Mouse (Mus musculus): ENCODE data around the gene Platr17. TPM values are rescaled to one million over a fixed set of nuclear protein-coding genes. Genes with fewer than 3 reads are reported as not detected.
A peak's percentile ranks its signal among the peaks of the same experiment; 100 is the strongest.
"Not testable (repeated sequence)": the region's sequence is repeated elsewhere in the genome, so short reads cannot be mapped to it uniquely, and the experiment has no call there.

Platr17 gene
- polyA plus RNA-seq, 1 experiment from 2014 or later: 0.38 TPM

DNA sequence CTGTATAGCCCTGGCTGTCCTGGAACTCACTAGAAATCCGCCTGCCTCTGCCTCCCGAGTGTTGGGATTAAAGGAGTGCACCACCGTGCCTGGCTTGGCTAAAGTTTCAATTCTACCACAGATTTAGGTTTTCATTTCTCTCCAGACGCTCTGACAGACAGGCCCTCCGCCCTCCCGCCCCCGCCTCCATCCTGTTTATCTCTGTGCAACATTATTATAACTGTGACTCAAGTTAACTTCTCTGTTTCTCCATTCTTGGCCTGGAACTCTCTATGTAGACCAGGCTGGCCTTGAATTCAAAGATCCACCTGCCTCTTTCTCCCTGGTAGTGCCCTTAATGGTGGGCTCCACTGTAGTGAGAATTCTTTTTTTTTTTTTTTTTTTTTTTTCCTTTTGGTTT is 2.4 kb upstream of the Platr17 start:
- ATAC-seq (ENCODE audit: insufficient read depth): no peak
- no peaks in the 10 kb centered on the region for H3K36me3 ChIP-seq (replicated peaks)
- H3K4me1 ChIP-seq (replicated peaks): peaks cover 75% of the 10 kb centered on the region
- H3K27ac ChIP-seq (replicated peaks): peak overlapping the region; percentile 67
- no peaks in the 10 kb centered on the region for H3K9me3 ChIP-seq (replicated peaks)
- H3K4me3 ChIP-seq (replicated peaks): no peak overlapping the region
- no peak overlapping the region for H3K9ac ChIP-seq
- peak overlapping the region; percentile 41 for H3K4me2 ChIP-seq
- H3K27me3 ChIP-seq: no peaks in the 10 kb centered on the region
- 22% methylated on average over 7 of the region's 7 CpGs for WGBS (ENCODE audit: insufficient replicate concordance)

DNA sequence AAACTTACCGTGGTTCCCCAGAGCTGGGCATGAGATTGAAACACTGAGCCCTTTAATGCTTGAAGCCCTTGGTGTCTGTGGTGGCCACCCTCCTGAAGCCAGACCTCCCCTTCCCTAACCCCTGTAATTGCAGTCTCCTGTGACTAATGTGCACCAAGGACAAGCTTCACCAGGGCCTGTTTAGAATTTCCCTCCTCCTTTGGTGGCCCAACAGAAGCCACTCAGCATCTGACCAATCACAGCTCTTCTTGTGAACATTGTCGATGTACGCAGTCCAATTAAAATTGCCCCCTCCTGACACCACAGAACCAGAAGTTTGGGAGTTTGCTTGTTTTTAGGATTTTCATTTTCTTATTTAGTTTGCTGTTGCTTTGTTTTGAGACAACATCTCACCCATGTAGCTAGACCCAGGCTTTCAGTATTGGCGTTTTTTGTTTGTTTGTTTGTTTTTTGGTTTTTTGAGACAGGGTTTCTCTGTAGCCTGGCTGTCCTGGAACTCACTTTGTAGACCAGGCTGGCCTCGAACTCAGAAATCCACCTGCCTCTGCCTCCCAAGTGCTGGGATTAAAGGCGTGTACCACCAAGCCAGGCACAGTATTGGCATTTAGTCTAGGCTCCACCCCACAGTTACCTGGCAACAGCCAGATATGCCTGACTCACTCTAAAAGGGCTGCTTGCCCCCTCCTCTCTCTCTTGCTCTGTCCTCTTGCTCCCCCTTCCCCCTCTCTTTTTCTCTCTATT is 854 bp upstream of the Platr17 start:
- WGBS (ENCODE audit: insufficient replicate concordance): 58% methylated on average over 6 of the region's 6 CpGs
- H3K9ac ChIP-seq; H3K9me3 ChIP-seq (replicated peaks); H3K4me3 ChIP-seq (replicated peaks); H3K36me3 ChIP-seq (replicated peaks); H3K4me2 ChIP-seq; ATAC-seq (ENCODE audit: insufficient read depth); H3K27me3 ChIP-seq: not testable (repeated sequence)
- peaks cover 75% of the 10 kb centered on the region for H3K4me1 ChIP-seq (replicated peaks)
- peak overlapping the region; percentile 67; the same call in 1 of the 2 replicates for H3K27ac ChIP-seq (replicated peaks)

DNA sequence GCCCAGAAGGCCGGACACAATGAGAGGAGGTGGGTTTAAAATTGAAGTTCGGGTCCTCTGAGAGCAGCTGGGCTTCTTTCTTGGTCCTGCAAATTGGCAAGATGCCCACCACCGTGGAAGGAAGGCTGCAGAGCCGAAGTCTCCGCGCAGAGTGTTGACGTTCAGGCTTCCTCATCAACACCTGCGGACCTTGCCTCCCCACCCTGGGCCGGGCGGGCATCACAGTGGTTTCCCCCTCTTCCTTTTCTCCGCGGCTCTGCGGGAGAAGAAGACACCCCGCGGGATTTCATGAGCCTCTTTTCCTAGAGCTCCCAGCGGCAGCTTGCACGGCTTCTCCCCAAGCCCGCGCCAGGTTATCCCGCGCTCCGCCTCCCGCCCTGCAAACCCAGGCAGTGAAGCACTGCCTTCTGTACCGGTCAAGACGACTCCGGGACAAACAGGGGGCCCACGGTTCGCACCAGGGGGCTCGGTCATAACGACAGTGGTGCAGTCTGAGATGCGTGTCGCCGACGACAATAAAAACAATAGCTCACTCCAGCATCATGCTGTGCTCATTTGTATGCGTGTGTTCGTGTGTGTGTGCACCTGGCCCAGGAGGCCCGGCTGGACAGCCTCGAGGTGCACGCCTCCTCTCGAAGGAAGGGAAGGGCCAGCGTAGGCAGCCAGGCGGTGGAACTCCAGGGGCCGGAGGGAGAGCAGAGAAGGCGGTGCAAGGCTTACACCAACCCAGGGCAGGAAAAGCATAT is 3.6 kb downstream of the Platr17 start:
- no peaks in the 10 kb centered on the region for H3K9me3 ChIP-seq (replicated peaks)
- H3K9ac ChIP-seq: peak overlapping the region; percentile 89
- no peaks in the 10 kb centered on the region for H3K27me3 ChIP-seq
- H3K4me3 ChIP-seq (replicated peaks): peak overlapping the region; percentile 85
- H3K4me2 ChIP-seq: peak overlapping the region; percentile 100
- ATAC-seq (ENCODE audit: insufficient read depth): peak; percentile 58
- peak overlapping the region; percentile 93 for H3K27ac ChIP-seq (replicated peaks)
- H3K4me1 ChIP-seq (replicated peaks): peaks cover 62% of the 10 kb centered on the region
- WGBS (ENCODE audit: insufficient replicate concordance): under 1% methylated on average over 43 of the region's 44 CpGs
- H3K36me3 ChIP-seq (replicated peaks): peaks cover 28% of the 10 kb centered on the region

DNA sequence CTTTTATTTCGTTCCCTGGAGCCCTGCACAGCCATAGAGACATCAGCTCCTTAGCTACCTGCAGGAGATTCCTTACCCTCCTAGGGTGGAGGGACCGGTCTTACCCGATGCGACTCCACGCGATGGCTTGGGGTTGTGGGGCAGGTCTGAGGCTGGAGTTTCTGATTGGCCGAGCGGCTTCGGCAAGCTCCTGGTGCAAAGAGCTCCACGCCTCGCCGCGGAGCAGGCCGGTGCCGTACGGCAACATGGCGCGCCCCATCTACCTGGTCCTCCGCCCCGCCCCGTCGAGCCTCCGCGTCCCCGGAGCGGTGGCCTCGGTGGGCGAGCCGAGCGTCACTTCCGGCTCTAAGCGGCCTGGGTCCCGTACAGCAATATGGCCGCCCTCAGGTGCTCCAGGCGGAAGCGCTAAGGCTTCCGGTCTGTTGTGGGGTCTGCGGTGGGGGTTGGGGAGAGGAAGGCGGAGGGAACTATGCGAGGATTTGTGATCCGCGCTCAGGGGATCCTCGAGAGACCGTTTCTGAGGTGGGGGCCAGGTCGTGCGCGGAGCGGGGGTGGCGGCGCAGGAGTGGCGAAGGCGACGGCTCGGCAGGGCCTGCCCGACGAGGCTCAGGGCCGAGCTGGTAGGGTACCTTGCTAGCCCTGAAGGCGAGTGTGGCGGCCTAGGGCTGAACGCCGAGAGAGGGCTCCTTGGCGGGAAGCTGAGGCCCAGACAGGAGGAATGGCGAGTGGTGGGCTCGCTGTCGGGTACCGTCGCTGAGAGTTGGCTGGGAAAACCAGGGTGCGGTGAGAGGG is 4.3 kb downstream of the Platr17 start, which contains the start of gene Daxx:
TSS of gene Daxx (plus strand) at position 338 of the 792 bp plus-strand sequence.
- Histone ChIP-seq H3K9ac (peak within 1 kb of the TSS; percentile 89), H3K4me1 (replicated peaks) (peaks cover 60% of the 10 kb centered on the region), H3K4me3 (replicated peaks) (peak within 1 kb of the TSS; percentile 85), H3K9me3 (replicated peaks) (no peaks in the 10 kb centered on the region), H3K36me3 (replicated peaks) (peaks cover 36% of the 10 kb centered on the region), H3K4me2 (peak within 1 kb of the TSS; percentile 100), H3K27ac (replicated peaks) (peak within 1 kb of the TSS; percentile 93), H3K27me3 (no peaks in the 10 kb centered on the region)
- peak; percentile 94 for ATAC-seq (ENCODE audit: insufficient read depth)
- under 1% methylated on average over 68 of the region's 68 CpGs for WGBS (ENCODE audit: insufficient replicate concordance)

DNA sequence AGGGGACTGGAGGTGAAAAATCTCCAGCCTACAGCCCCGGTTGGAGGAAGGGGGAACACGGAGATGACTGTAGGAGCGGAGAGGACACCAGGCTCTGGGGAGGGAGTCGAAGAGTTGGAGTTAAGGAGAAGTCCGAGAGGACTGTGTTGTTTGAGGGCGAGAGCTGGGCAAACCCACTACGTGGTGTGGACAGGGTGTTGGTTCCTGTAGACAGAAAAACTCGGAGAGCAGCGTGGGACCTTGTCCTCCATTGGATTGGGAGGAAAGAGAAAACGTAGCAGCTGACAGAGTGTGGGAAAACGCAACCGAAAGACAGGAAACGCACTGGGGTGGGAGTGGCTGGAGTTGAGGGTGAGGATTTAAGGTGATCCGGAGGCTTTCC is 4.9 kb downstream of the Platr17 start:
- H3K27me3 ChIP-seq: no peaks in the 10 kb centered on the region
- WGBS (ENCODE audit: insufficient replicate concordance): under 1% methylated on average over 14 of the region's 14 CpGs
- ATAC-seq (ENCODE audit: insufficient read depth): no peak
- peak overlapping the region; percentile 85 for H3K4me3 ChIP-seq (replicated peaks)
- H3K4me1 ChIP-seq (replicated peaks): peaks cover 63% of the 10 kb centered on the region
- H3K9me3 ChIP-seq (replicated peaks): no peaks in the 10 kb centered on the region
- peaks cover 42% of the 10 kb centered on the region for H3K36me3 ChIP-seq (replicated peaks)
- peak overlapping the region; percentile 93 for H3K27ac ChIP-seq (replicated peaks)
- peak overlapping the region; percentile 89 for H3K9ac ChIP-seq
- H3K4me2 ChIP-seq: peak overlapping the region; percentile 100

DNA sequence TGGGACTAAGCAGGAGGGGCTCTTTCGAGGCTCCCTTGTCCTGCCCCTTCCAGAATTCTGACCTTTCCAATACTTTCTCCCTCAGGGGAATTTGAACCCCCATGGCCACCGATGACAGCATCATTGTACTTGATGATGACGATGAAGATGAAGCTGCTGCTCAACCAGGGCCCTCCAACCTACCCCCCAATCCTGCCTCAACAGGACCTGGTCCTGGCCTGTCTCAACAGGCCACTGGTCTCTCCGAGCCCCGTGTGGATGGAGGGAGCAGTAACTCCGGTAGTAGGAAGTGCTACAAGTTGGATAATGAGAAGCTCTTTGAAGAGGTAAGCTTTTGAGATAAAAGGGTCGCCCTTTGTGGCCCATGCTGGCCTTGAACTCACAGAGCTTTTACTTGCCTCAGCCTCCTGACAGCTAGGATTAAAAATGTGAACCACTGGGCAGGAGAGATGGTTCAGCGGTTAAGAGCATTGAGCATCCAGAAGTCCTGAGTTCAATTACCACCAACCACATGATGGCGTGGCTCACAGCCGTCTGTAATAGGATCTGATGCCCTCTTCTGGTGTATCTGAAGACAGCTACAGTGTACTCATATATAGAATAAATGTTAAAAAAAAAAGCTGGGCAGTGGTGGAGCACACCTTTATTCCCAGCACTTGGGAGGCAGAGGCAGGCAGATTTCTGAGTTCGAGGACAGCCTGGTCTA is 5.6 kb downstream of the Platr17 start:
- H3K27ac ChIP-seq (replicated peaks): peak overlapping the region; percentile 93
- H3K4me1 ChIP-seq (replicated peaks): peaks cover 68% of the 10 kb centered on the region

DNA sequence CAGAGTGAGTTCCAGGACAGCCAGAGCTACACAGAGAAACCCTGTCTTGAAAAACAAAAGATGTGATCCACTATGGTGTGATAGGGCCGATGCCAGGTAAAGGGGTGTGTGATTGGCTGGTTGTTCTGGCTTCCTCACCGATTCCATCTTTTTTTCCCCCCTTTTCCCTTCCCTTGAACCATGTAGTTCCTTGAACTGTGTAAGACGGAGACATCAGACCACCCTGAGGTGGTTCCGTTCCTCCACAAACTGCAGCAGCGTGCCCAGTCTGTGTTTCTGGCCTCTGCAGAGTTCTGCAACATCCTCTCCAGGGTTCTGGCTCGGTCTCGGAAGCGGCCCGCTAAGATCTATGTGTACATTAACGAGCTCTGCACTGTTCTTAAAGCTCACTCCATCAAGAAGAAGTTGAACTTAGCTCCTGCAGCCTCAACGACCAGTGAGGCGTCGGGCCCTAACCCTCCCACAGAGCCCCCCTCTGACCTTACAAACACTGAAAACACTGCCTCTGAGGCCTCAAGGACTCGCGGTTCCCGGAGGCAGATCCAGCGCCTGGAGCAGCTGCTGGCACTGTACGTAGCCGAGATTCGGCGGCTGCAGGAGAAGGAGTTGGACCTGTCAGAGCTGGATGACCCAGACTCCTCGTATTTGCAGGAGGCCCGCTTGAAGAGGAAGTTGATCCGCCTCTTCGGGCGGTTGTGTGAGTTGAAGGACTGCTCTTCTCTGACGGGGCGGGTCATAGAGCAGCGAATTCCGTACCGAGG is 6.3 kb downstream of the Platr17 start:
- Histone ChIP-seq H3K9me3 (replicated peaks) (no peaks in the 10 kb centered on the region), H3K4me3 (replicated peaks) (no peak overlapping the region), H3K27ac (replicated peaks) (no peak overlapping the region), H3K9ac (no peak overlapping the region), H3K4me2 (no peak overlapping the region), H3K4me1 (replicated peaks) (peaks cover 69% of the 10 kb centered on the region), H3K36me3 (replicated peaks) (peaks cover 46% of the 10 kb centered on the region), H3K27me3 (no peaks in the 10 kb centered on the region)
- WGBS (ENCODE audit: insufficient replicate concordance): 88% methylated on average over 31 of the region's 31 CpGs
- ATAC-seq (ENCODE audit: insufficient read depth): no peak

More for the DNA sequence above, 5.6 kb downstream of the Platr17 start:
- Histone ChIP-seq H3K27me3 (no peaks in the 10 kb centered on the region), H3K9me3 (replicated peaks) (no peaks in the 10 kb centered on the region), H3K36me3 (replicated peaks) (peaks cover 46% of the 10 kb centered on the region), H3K4me2 (peak overlapping the region; percentile 100), H3K9ac (peak overlapping the region; percentile 89), H3K4me3 (replicated peaks) (peak overlapping the region; percentile 85)
- 36% methylated on average over 11 of the region's 11 CpGs for WGBS (ENCODE audit: insufficient replicate concordance)
- no peak for ATAC-seq (ENCODE audit: insufficient read depth)

DNA sequence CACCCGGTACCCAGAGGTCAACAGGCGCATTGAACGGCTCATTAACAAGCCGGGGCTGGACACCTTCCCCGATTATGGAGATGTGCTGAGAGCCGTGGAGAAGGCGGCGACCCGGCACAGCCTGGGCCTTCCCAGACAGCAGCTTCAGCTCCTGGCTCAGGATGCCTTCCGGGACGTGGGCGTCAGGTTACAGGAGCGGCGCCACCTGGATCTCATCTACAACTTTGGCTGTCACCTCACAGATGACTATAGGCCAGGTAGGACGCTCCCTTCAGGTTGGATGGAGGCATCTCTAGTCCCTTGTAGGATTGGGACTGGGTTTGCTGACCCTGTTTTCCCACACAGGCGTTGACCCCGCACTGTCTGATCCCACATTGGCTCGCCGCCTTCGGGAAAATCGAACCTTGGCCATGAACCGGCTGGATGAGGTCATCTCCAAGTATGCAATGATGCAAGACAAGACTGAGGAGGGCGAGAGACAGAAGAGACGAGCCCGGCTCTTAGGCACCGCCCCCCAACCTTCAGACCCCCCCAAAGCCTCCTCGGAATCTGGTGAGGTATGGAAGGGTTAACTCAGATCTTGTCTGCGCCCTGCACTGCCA is 7.0 kb downstream of the Platr17 start:
- no peak for ATAC-seq (ENCODE audit: insufficient read depth)
- H3K27ac ChIP-seq (replicated peaks): no peak overlapping the region
- no peak overlapping the region for H3K4me3 ChIP-seq (replicated peaks)
- WGBS (ENCODE audit: insufficient replicate concordance): 90% methylated on average over 28 of the region's 28 CpGs
- peaks cover 3% of the 10 kb centered on the region; the same call in 1 of the 2 replicates for H3K9me3 ChIP-seq (replicated peaks)
- peaks cover 75% of the 10 kb centered on the region for H3K4me1 ChIP-seq (replicated peaks)
- H3K9ac ChIP-seq: no peak overlapping the region
- peaks cover 49% of the 10 kb centered on the region for H3K36me3 ChIP-seq (replicated peaks)
- no peaks in the 10 kb centered on the region for H3K27me3 ChIP-seq
- H3K4me2 ChIP-seq: no peak overlapping the region

DNA sequence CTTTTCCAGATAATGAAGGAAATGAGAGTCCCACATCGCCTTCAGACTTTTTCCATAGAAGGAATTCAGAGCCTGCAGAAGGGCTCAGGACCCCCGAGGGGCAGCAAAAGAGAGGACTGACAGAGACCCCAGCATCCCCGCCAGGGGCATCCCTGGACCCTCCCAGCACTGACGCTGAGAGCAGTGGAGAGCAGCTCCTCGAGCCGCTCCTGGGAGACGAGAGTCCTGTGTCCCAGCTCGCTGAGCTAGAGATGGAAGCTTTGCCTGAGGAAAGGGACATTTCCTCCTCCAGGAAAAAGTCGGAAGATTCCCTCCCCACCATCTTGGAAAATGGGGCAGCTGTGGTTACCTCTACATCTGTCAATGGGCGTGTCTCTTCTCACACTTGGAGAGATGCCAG is 8.3 kb downstream of the Platr17 start:
- Histone ChIP-seq H3K27me3 (no peaks in the 10 kb centered on the region), H3K9ac (no peak overlapping the region), H3K36me3 (replicated peaks) (peaks cover 63% of the 10 kb centered on the region), H3K4me1 (replicated peaks) (peaks cover 77% of the 10 kb centered on the region), H3K27ac (replicated peaks) (no peak overlapping the region), H3K9me3 (replicated peaks) (peaks cover 16% of the 10 kb centered on the region), H3K4me2 (no peak overlapping the region), H3K4me3 (replicated peaks) (no peak overlapping the region)
- WGBS (ENCODE audit: insufficient replicate concordance): 85% methylated on average over 10 of the region's 10 CpGs
- no peak for ATAC-seq (ENCODE audit: insufficient read depth)

DNA sequence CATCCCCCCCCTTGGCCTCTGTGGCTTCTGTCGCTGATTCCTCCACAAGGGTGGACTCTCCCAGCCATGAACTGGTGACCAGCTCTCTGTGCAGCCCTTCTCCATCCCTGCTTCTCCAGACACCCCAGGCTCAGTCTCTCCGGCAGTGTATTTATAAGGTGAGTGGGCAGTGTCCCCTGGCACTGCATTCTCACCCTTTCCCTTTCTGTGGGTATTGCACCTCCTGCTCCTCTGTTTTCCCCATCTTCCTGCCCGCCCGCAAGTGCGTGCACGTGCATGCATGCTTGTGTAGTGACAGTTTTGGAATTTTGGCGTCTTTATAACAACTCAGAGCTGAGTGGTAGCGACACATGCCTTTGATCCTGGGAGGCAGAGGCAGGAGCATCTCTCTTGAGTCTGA is 9.0 kb downstream of the Platr17 start:
- H3K27me3 ChIP-seq: no peaks in the 10 kb centered on the region
- H3K4me3 ChIP-seq (replicated peaks): no peak overlapping the region
- peaks cover 77% of the 10 kb centered on the region for H3K4me1 ChIP-seq (replicated peaks)
- H3K9ac ChIP-seq: no peak overlapping the region
- peaks cover 20% of the 10 kb centered on the region for H3K9me3 ChIP-seq (replicated peaks)
- peaks cover 66% of the 10 kb centered on the region for H3K36me3 ChIP-seq (replicated peaks)
- WGBS (ENCODE audit: insufficient replicate concordance): 91% methylated on average over 8 of the region's 8 CpGs
- no peak for ATAC-seq (ENCODE audit: insufficient read depth)
- no peak overlapping the region for H3K4me2 ChIP-seq
- peak overlapping the region; percentile 88; the same call in 1 of the 2 replicates for H3K27ac ChIP-seq (replicated peaks)
